Mouse (Mus musculus): ENCODE results near the gene Bzw2.

- TF ChIP-seq CTCF (IDR thresholded peaks at IDR 0.05) (no peak), EP300 (IDR thresholded peaks at IDR 0.05) (no peak)
Measured at GRCm38 (mm10) chr12:36140401-36140800, 17.5 kb downstream of the Bzw2 start.
